Mouse (Mus musculus) stomach, postnatal 0 days (tissue): ENCODE data around the gene Commd1. TPM values are rescaled to one million over a fixed set of nuclear protein-coding genes. Genes with fewer than 3 reads are reported as not detected.

ENCODE experiments used
- ATAC-seq: fragments of 200-750 bp; cut with Nextera tagmentation; 2 replicates; pipeline ENCODE4 v1.8.0; 2017; ENCODE audit not compliant: low FRiP score, low TSS enrichment
- DNase-seq: peaks from one replicate; pipeline ENCODE4 v3.0.0-alpha.2; 2016; ENCODE audit warnings: low spot score
- H3K27ac ChIP-seq: fragments of 300-500 bp; sonication (generic); replicated peaks from 2 replicates; pipeline ENCODE4 v1.5.1; 2014; ENCODE audit warnings: mild to moderate bottlenecking, control low read depth
- H3K27me3 ChIP-seq: fragments of 300-500 bp; sonication (generic); 2 replicates; pipeline ENCODE4 v1.6.1; 2014; ENCODE audit warnings: low read length; ENCODE audit not compliant: control insufficient read depth, insufficient read depth
- H3K36me3 ChIP-seq: fragments of 300-500 bp; sonication (generic); 2 replicates; pipeline ENCODE4 v1.6.1; 2014; ENCODE audit warnings: low read length, mixed read lengths; ENCODE audit not compliant: control insufficient read depth, insufficient read depth
- H3K4me1 ChIP-seq: fragments of 300-500 bp; sonication (generic); replicated peaks from 2 replicates; pipeline ENCODE4 v1.6.1; 2014; ENCODE audit warnings: antibody characterized with exemption; ENCODE audit not compliant: control insufficient read depth, insufficient read depth
- H3K4me2 ChIP-seq: fragments of 300-500 bp; sonication (generic); replicated peaks from 2 replicates; pipeline ENCODE4 v1.6.1; 2014; ENCODE audit warnings: low read depth, mild to moderate bottlenecking, control low read depth, moderate library complexity
- H3K4me3 ChIP-seq: fragments of 300-500 bp; sonication (generic); 2 replicates; pipeline ENCODE4 v1.5.1; 2014; ENCODE audit warnings: low read depth, low read length, control low read depth
- H3K9ac ChIP-seq: fragments of 300-500 bp; sonication (generic); 2 replicates; pipeline ENCODE4 v1.6.1; 2014; ENCODE audit warnings: mild to moderate bottlenecking, low read length, control low read depth, mixed read lengths
- H3K9me3 ChIP-seq: fragments of 300-500 bp; sonication (generic); 2 replicates; pipeline ENCODE4 v1.6.1; 2016; ENCODE audit warnings: low read length; ENCODE audit not compliant: control insufficient read depth
- CTCF ChIP-seq: IDR thresholded peaks from 2 replicates; pipeline ENCODE4 v1.5.1; 2016; ENCODE audit warnings: antibody characterized with exemption, low read depth, mild to moderate bottlenecking, moderate library complexity
- EP300 ChIP-seq: optimal IDR thresholded peaks from 2 replicates; pipeline ENCODE3; 2016; ENCODE audit warnings: antibody characterized with exemption
- WGBS: fragments of 180-500 bp; shearing (Covaris S2); extraction: QIAGEN DNeasy Blood & Tissue Kit; methylation state at CpG from one replicate; pipeline ENCODE4 v1.1.7; 2014; 5-methylcytosine and 5-hydroxymethylcytosine counted together
- polyA plus RNA-seq: library from polyadenylated mRNA; unstranded; fragments of >200 nt; fragmentation: Nextera tagmentation; extraction: Ambion mirVana; gene quantifications from 2 replicates; pipeline ENCODE4 v1.2.1, GENCODE M21; 2015

Commd1 gene
- polyA plus RNA-seq, 1 experiment from 2014 or later, result 269 TPM

GRCm38 (mm10) chr11:22871628-22872306 lies 110.4 kb downstream of the Commd1 start:
- Histone ChIP-seq H3K27me3 (no peaks in the 10 kb centered on the region), H3K9me3 (no peaks in the 10 kb centered on the region), H3K36me3 (no peaks in the 10 kb centered on the region), H3K27ac (peak overlapping the region; percentile 63), H3K4me2 (peak overlapping the region; percentile 20), H3K9ac (no peak overlapping the region), H3K4me1 (no peaks in the 10 kb centered on the region), H3K4me3 (no peak overlapping the region)
- no peak for ATAC-seq
- no peak for DNase-seq
- TF ChIP-seq CTCF, result no peak
- TF ChIP-seq EP300, result no peak
- 57% methylated on average over 7 of the region's 7 CpGs for WGBS

- TF ChIP-seq EP300, result no peak
- TF ChIP-seq CTCF, result no peak
- Histone ChIP-seq H3K4me2 (no peak overlapping the region), H3K27me3 (no peaks in the 10 kb centered on the region), H3K9me3 (no peaks in the 10 kb centered on the region), H3K36me3 (no peaks in the 10 kb centered on the region), H3K9ac (no peak overlapping the region), H3K4me1 (no peaks in the 10 kb centered on the region), H3K4me3 (no peak overlapping the region), H3K27ac (no peak overlapping the region)
- 71% methylated on average over 8 of the region's 8 CpGs for WGBS
- ATAC-seq (no peak), DNase-seq (no peak)
Observed at GRCm38 (mm10) chr11:22868582-22868981, 113.6 kb downstream of the Commd1 start.

- TF ChIP-seq CTCF (no peak), EP300 (no peak)
- H3K27ac ChIP-seq, result no peak overlapping the region
- H3K36me3 ChIP-seq, result no peaks in the 10 kb centered on the region
- 88% methylated on average over 5 of the region's 5 CpGs for WGBS
- H3K4me1 ChIP-seq, result no peaks in the 10 kb centered on the region
- ATAC-seq (no peak), DNase-seq (no peak)
- no peak overlapping the region for H3K4me2 ChIP-seq
- H3K9me3 ChIP-seq, result no peaks in the 10 kb centered on the region
- H3K4me3 ChIP-seq, result no peak overlapping the region
- H3K9ac ChIP-seq, result no peak overlapping the region
- no peaks in the 10 kb centered on the region for H3K27me3 ChIP-seq
Observed at GRCm38 (mm10) chr11:22867691-22868090, 114.5 kb downstream of the Commd1 start.

- Histone ChIP-seq H3K4me2 (no peak overlapping the region), H3K27ac (no peak overlapping the region), H3K4me3 (no peak overlapping the region), H3K27me3 (no peaks in the 10 kb centered on the region), H3K9ac (no peak overlapping the region), H3K36me3 (no peaks in the 10 kb centered on the region), H3K9me3 (no peaks in the 10 kb centered on the region), H3K4me1 (no peaks in the 10 kb centered on the region)
- ATAC-seq (no peak), DNase-seq (no peak)
- 84% methylated on average over 7 of the region's 7 CpGs for WGBS
- TF ChIP-seq EP300, result no peak
- no peak for TF ChIP-seq CTCF
Observed at GRCm38 (mm10) chr11:22865635-22866246, 116.4 kb downstream of the Commd1 start.

GRCm38 (mm10) chr11:22864305-22865060 lies 117.7 kb downstream of the Commd1 start:
- Histone ChIP-seq H3K27me3 (no peaks in the 10 kb centered on the region), H3K9ac (no peak overlapping the region), H3K36me3 (no peaks in the 10 kb centered on the region), H3K27ac (no peak overlapping the region), H3K4me3 (no peak overlapping the region), H3K4me1 (no peaks in the 10 kb centered on the region), H3K4me2 (no peak overlapping the region), H3K9me3 (no peaks in the 10 kb centered on the region)
- TF ChIP-seq EP300 (no peak), CTCF (no peak)
- WGBS, result 79% methylated on average over 8 of the region's 8 CpGs
- ATAC-seq, result no peak
- no peak for DNase-seq

GRCm38 (mm10) chr11:22863581-22863980 lies 118.6 kb downstream of the Commd1 start:
- H3K4me3 ChIP-seq, result no peak overlapping the region
- H3K27me3 ChIP-seq, result no peaks in the 10 kb centered on the region
- ATAC-seq, result no peak
- no peak for DNase-seq
- H3K4me2 ChIP-seq, result no peak overlapping the region
- H3K9me3 ChIP-seq, result no peaks in the 10 kb centered on the region
- H3K36me3 ChIP-seq, result no peaks in the 10 kb centered on the region
- no peak for TF ChIP-seq EP300
- no peak for TF ChIP-seq CTCF
- WGBS, result 65% methylated on average over 4 of the region's 4 CpGs
- H3K9ac ChIP-seq, result no peak overlapping the region
- H3K4me1 ChIP-seq, result no peaks in the 10 kb centered on the region
- H3K27ac ChIP-seq, result no peak overlapping the region
